Mouse (Mus musculus) erythroblast, embryonic 14.5 days (primary cell): ENCODE measurements at regions not wholly inside any gene's neighbourhood (a gene's known extent, or its start where the extent isn't known, plus 50 kb on each side); places are given as distances from the start of the nearest gene placed in this dataset.

ENCODE experiments used
- GATA1 ChIP-seq: IDR thresholded peaks from 2 replicates; pipeline ENCODE4 v1.6.1; 2012; ENCODE audit warnings: low read length, inconsistent platforms, mixed read lengths
- TAL1 ChIP-seq: IDR thresholded peaks from 3 replicates; pipeline ENCODE4 v1.6.1; 2012; ENCODE audit warnings: low read length, inconsistent platforms, mixed read lengths

GRCm38 (mm10) chr8:76503621-76504020 lies 395.6 kb upstream of the Nr3c2 start:
- TF ChIP-seq GATA1 (no peak), TAL1 (no peak)
